10 mouse cellular contexts compared by ENCODE assay signal in genomic region chr7:24953966-24954365, GRCm38 (mm10). TPM values are rescaled to one million over a fixed set of nuclear protein-coding genes. Genes with fewer than 3 reads are reported as not detected.
DNase-seq lines count a peak whose midpoint lies in the region; ATAC-seq lines count a peak whose summit lies in the region.
"Had no signal": no experiment of that assay in that cellular context is flagged by ENCODE, and none has a peak within 500 bp of the region (broad histone marks: within the 10 kb centered on the region; RNA-seq: fewer than 3 reads in every experiment).

No protein-coding gene starts in this region.

- H3K9ac ChIP-seq in lung, embryonic 16.5 days (ENCODE audit: low read length), result peak overlapping the region; percentile 39
- peak overlapping the region; percentile 57 for H3K9ac ChIP-seq in forebrain, embryonic 12.5 days
- peak overlapping the region; percentile 34; the same call in 1 of the 2 replicates for H3K9ac ChIP-seq in neural tube, embryonic 14.5 days (replicated peaks; ENCODE audit: low read depth, low read length)

- H3K27ac ChIP-seq in lung, embryonic 16.5 days (ENCODE audit: low read length), result no peak overlapping the region
- no peak overlapping the region for H3K27ac ChIP-seq in forebrain, embryonic 12.5 days
- peak overlapping the region; percentile 80 for H3K27ac ChIP-seq in limb, embryonic 10.5 days
- H3K27ac ChIP-seq in neural tube, embryonic 14.5 days (ENCODE audit: low read depth, low read length), result no peak overlapping the region

- no peaks in the 10 kb centered on the region for H3K9me3 ChIP-seq in lung, embryonic 16.5 days (ENCODE audit: control insufficient read depth, low read length)
- H3K9me3 ChIP-seq in forebrain, embryonic 12.5 days, result no peaks in the 10 kb centered on the region
- H3K9me3 ChIP-seq in limb, embryonic 10.5 days (replicated peaks), result no peaks in the 10 kb centered on the region
- no peaks in the 10 kb centered on the region for H3K9me3 ChIP-seq in neural tube, embryonic 14.5 days (ENCODE audit: control insufficient read depth, low read length)

- peak overlapping the region; percentile 76 for H3K4me2 ChIP-seq in lung, embryonic 16.5 days (ENCODE audit: low read depth, low read length)
- peak overlapping the region; percentile 66 for H3K4me2 ChIP-seq in forebrain, embryonic 12.5 days
- H3K4me2 ChIP-seq in neural tube, embryonic 14.5 days (ENCODE audit: low read depth, low read length), result peak overlapping the region; percentile 49

- peak; percentile 11; the same call in 1 of the 2 replicates for ATAC-seq in lung, embryonic 16.5 days (ENCODE audit: low read depth)
- ATAC-seq in forebrain, embryonic 12.5 days (ENCODE audit: low FRiP score), result no peak
- no peak for ATAC-seq in neural tube, embryonic 14.5 days (ENCODE audit: low read depth)
- ATAC-seq in activated CD4-positive, CD25-positive, alpha-beta regulatory T cell, adult 4 months, result no peak

- H3K4me3 ChIP-seq in lung, embryonic 16.5 days (ENCODE audit: low read length), result peak overlapping the region; percentile 48
- peak overlapping the region; percentile 43 for H3K4me3 ChIP-seq in forebrain, embryonic 12.5 days (replicated peaks)
- H3K4me3 ChIP-seq in limb, embryonic 10.5 days, result peak overlapping the region; percentile 54
- peak overlapping the region; percentile 21; the same call in 1 of the 2 replicates for H3K4me3 ChIP-seq in neural tube, embryonic 14.5 days (ENCODE audit: low read depth, low read length)

- no peak for DNase-seq in lung, postnatal 14 days
- DNase-seq in limb, embryonic 10.5 days (ENCODE audit: low spot score), result peak; percentile 64
- DNase-seq in MN1 (ENCODE audit: low spot score), result no peak
- DNase-seq in urinary bladder, adult 18-20 months (ENCODE audit: low spot score in 2 of 2), result no peak
- DNase-seq: layer of hippocampus, postnatal 36 days; right cerebral cortex, postnatal 25 days had no signal

- WGBS in lung, embryonic 16.5 days, result 3% methylated on average over 16 of the region's 24 CpGs
- 1% methylated on average over 24 of the region's 24 CpGs for WGBS in forebrain, embryonic 12.5 days
- 2% methylated on average over 24 of the region's 24 CpGs for WGBS in limb, embryonic 10.5 days
- 2% methylated on average over 24 of the region's 24 CpGs for whole genome bisulfite sequencing in neural tube, embryonic 14.5 days

- peaks cover 78% of the 10 kb centered on the region for H3K27me3 ChIP-seq in lung, embryonic 16.5 days (ENCODE audit: control insufficient read depth, insufficient read depth, low read depth, low read length)
- H3K27me3 ChIP-seq in forebrain, embryonic 12.5 days, result peaks cover 85% of the 10 kb centered on the region
- peaks cover 87% of the 10 kb centered on the region for H3K27me3 ChIP-seq in limb, embryonic 10.5 days (ENCODE audit: low read depth, poor library complexity, severe bottlenecking)
- H3K27me3 ChIP-seq in neural tube, embryonic 14.5 days (ENCODE audit: control insufficient read depth, insufficient read depth, low read length), result peaks cover 23% of the 10 kb centered on the region

- H3K36me3 ChIP-seq in lung, embryonic 16.5 days (ENCODE audit: control insufficient read depth, insufficient read depth, low read length), result no peaks in the 10 kb centered on the region
- H3K36me3 ChIP-seq in forebrain, embryonic 12.5 days (replicated peaks), result no peaks in the 10 kb centered on the region
- H3K36me3 ChIP-seq in limb, embryonic 10.5 days, result no peaks in the 10 kb centered on the region
- H3K36me3 ChIP-seq in neural tube, embryonic 14.5 days (ENCODE audit: control insufficient read depth, insufficient read depth, low read length), result no peaks in the 10 kb centered on the region

- peaks cover 6% of the 10 kb centered on the region; the same call in 1 of the 2 replicates for H3K4me1 ChIP-seq in lung, embryonic 16.5 days (replicated peaks; ENCODE audit: control insufficient read depth, insufficient read depth, low read length)
- H3K4me1 ChIP-seq in forebrain, embryonic 12.5 days, result peaks cover 45% of the 10 kb centered on the region
- H3K4me1 ChIP-seq in limb, embryonic 10.5 days, result peaks cover 26% of the 10 kb centered on the region
- peaks cover 9% of the 10 kb centered on the region; the same call in 1 of the 2 replicates for H3K4me1 ChIP-seq in neural tube, embryonic 14.5 days (ENCODE audit: control insufficient read depth, insufficient read depth, low read length)

RNA-seq across cellular contexts. Expression of gene Gm4881, which starts 9.7 kb away (rescaled TPM):
- not detected in 2 replicates for polyA plus RNA-seq in lung, embryonic 16.5 days (2015; fragmentation: Nextera tagmentation; extraction: Ambion mirVana)
- polyA plus RNA-seq in forebrain, embryonic 12.5 days (2016; fragmentation: Nextera tagmentation; extraction: Ambion mirVana), result 1.0 and 1.7 TPM in 2 replicates
- polyA plus RNA-seq in limb, embryonic 10.5 days (2016; fragmentation: Nextera tagmentation; extraction: Ambion mirVana), result not detected in 2 replicates
- 1.2 and 1.5 TPM in 2 replicates for polyA plus RNA-seq in neural tube, embryonic 14.5 days (2014; fragmentation: Nextera tagmentation; extraction: Ambion mirVana)
- polyA plus RNA-seq in activated CD4-positive, CD25-positive, alpha-beta regulatory T cell, adult 4 months (2017; shearing (Covaris generic)), result not detected

RNA-seq across cellular contexts. Expression of gene Rabac1, which starts 18.6 kb away (rescaled TPM):
- polyA plus RNA-seq in lung, embryonic 16.5 days (2015; fragmentation: Nextera tagmentation; extraction: Ambion mirVana), result 180 and 202 TPM in 2 replicates
- 82.3 and 87.7 TPM in 2 replicates for polyA plus RNA-seq in forebrain, embryonic 12.5 days (2016; fragmentation: Nextera tagmentation; extraction: Ambion mirVana)
- 57.5 and 57.8 TPM in 2 replicates for polyA plus RNA-seq in limb, embryonic 10.5 days (2016; fragmentation: Nextera tagmentation; extraction: Ambion mirVana)
- polyA plus RNA-seq in neural tube, embryonic 14.5 days (2014; fragmentation: Nextera tagmentation; extraction: Ambion mirVana), result 319 and 339 TPM in 2 replicates
- polyA plus RNA-seq in activated CD4-positive, CD25-positive, alpha-beta regulatory T cell, adult 4 months (2017; shearing (Covaris generic)), result 100 to 1,000 TPM; 190 to 202 TPM

RNA-seq across cellular contexts. Expression of gene Arhgef1, which starts 51.3 kb away (rescaled TPM):
- 119 and 126 TPM in 2 replicates for polyA plus RNA-seq in lung, embryonic 16.5 days (2015; fragmentation: Nextera tagmentation; extraction: Ambion mirVana)
- 68.3 and 73.5 TPM in 2 replicates for polyA plus RNA-seq in forebrain, embryonic 12.5 days (2016; fragmentation: Nextera tagmentation; extraction: Ambion mirVana)
- polyA plus RNA-seq in limb, embryonic 10.5 days (2016; fragmentation: Nextera tagmentation; extraction: Ambion mirVana), result 77.1 and 100 TPM in 2 replicates
- polyA plus RNA-seq in neural tube, embryonic 14.5 days (2014; fragmentation: Nextera tagmentation; extraction: Ambion mirVana), result 65.6 and 71.6 TPM in 2 replicates
- 100 to 1,000 TPM; 164 to 173 TPM for polyA plus RNA-seq in activated CD4-positive, CD25-positive, alpha-beta regulatory T cell, adult 4 months (2017; shearing (Covaris generic))

RNA-seq across cellular contexts. Expression of gene Atp1a3, which starts 51.8 kb away (rescaled TPM):
- 1.0 and 2.1 TPM in 2 replicates for polyA plus RNA-seq in lung, embryonic 16.5 days (2015; fragmentation: Nextera tagmentation; extraction: Ambion mirVana)
- 68.2 and 87.4 TPM in 2 replicates for polyA plus RNA-seq in forebrain, embryonic 12.5 days (2016; fragmentation: Nextera tagmentation; extraction: Ambion mirVana)
- polyA plus RNA-seq in limb, embryonic 10.5 days (2016; fragmentation: Nextera tagmentation; extraction: Ambion mirVana), result 0.05 and 0.15 TPM in 2 replicates
- 414 and 429 TPM in 2 replicates for polyA plus RNA-seq in neural tube, embryonic 14.5 days (2014; fragmentation: Nextera tagmentation; extraction: Ambion mirVana)
- under 1 TPM; 0.65 to 0.92 TPM for polyA plus RNA-seq in activated CD4-positive, CD25-positive, alpha-beta regulatory T cell, adult 4 months (2017; shearing (Covaris generic))

RNA-seq across cellular contexts. Expression of gene Cd79a, which starts 56.8 kb away (rescaled TPM):
- 0.62 and 0.78 TPM in 2 replicates for polyA plus RNA-seq in lung, embryonic 16.5 days (2015; fragmentation: Nextera tagmentation; extraction: Ambion mirVana)
- 0.22 TPM in 1 of 2 replicates, not detected in the other for polyA plus RNA-seq in forebrain, embryonic 12.5 days (2016; fragmentation: Nextera tagmentation; extraction: Ambion mirVana)
- 0.31 and 0.36 TPM in 2 replicates for polyA plus RNA-seq in limb, embryonic 10.5 days (2016; fragmentation: Nextera tagmentation; extraction: Ambion mirVana)
- 0.16 and 0.18 TPM in 2 replicates for polyA plus RNA-seq in neural tube, embryonic 14.5 days (2014; fragmentation: Nextera tagmentation; extraction: Ambion mirVana)
- polyA plus RNA-seq in activated CD4-positive, CD25-positive, alpha-beta regulatory T cell, adult 4 months (2017; shearing (Covaris generic)), result 10 to 100 TPM in 1 of 2 experiments, 1 to 10 TPM in 1; 1.7 to 22.3 TPM
